Mouse (Mus musculus) heart, adult 8-10 months (tissue): ENCODE results near the gene AI413582. TPM values are rescaled to one million over a fixed set of nuclear protein-coding genes. Genes with fewer than 3 reads are reported as not detected.

Experiments
- DNase-seq: peaks from one replicate; pipeline ENCODE4 v3.0.0; 2022; ENCODE audit warnings: low spot score
- total RNA-seq, 4 experiments: library from RNA; stranded (reverse); gene quantifications; 2 replicates each; pipeline ENCODE4 v1.2.4; 2022

AI413582 gene
- total RNA-seq, 4 experiments from 2014 or later = 6.4 to 10.3 (median 9.9) TPM

DNA sequence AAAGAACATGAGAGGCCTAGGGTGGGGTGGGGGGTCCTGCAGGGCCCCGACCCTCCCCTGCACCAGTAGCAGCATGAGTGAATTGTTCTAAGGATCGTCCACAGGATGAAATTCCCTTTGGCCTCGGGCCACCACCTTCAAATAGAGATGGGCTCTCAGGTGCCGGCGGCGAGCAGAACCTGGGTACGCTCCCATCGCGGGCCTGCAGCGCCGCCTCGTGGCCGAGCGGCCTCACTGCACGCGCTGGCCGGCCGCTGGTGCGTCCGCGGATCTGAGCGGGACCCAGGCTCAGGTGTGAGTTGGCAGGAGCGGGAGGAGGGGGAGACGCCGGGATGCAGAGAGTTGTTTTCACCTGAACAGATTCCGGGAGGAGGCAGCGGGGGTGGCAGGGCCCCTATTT, 45.0 kb downstream of the AI413582 start:
- DNase-seq = no peak

DNA sequence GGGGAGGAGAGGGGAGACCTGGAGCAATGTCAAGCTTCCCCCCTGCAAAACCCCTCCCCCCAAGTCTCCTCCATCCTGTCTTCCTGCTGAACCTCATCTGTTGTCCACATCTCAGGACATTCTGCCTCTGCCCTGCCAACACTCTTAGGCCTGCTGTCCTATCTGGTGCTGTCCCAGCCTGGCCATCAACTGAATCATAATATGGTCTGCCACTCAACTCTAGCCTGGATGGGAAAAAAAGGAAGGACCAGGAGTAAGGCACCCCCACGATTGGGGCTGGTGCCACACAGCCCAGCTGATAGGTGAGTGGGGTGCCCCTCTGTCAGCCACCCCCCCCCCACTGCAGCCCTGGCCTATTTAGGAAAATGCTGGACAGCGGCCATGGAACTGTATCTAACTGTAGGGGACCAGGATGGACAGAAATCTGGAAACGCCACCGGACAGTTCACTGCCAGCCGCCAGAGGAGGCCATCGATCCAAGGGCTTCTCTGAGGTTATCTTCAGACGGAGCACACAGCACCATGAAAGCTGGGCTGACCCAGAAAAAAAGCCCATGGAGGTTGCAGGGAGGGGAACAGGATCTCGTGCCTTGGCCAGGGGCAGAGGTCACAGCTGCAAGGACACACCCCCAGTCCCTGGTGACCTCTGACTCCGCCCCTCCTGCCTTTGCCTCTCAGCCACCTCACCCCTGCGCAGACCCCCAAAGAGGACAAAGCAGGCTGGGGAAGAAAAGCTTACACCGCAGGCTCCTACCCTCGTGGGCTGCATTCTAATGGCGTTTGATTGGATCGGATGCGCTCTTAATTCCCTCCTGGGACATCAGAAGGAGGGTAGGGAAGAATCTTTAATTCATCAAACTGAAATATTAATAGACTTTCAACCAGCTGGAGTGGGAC, 46.6 kb downstream of the AI413582 start:
- no peak for DNase-seq

DNA sequence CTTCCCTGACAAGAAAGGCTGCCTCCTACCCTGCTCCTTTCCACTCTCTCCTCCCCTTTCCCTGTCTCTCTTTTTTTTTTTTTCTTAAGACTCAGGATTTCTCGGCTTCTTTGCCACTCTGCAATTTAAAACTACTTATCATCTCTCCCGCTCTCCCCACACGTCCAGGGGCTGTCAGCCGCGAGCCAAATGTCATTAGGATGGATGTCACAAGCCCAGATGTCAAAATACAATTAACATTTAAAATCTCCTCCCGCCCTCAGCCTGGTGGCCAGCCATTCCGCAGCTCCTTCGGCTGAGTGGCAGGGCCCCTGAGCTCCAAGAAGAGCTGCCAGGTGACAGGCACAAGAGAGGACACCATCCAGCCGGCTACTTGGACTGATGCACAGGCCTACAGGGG, 47.3 kb downstream of the AI413582 start:
- DNase-seq = no peak

DNA sequence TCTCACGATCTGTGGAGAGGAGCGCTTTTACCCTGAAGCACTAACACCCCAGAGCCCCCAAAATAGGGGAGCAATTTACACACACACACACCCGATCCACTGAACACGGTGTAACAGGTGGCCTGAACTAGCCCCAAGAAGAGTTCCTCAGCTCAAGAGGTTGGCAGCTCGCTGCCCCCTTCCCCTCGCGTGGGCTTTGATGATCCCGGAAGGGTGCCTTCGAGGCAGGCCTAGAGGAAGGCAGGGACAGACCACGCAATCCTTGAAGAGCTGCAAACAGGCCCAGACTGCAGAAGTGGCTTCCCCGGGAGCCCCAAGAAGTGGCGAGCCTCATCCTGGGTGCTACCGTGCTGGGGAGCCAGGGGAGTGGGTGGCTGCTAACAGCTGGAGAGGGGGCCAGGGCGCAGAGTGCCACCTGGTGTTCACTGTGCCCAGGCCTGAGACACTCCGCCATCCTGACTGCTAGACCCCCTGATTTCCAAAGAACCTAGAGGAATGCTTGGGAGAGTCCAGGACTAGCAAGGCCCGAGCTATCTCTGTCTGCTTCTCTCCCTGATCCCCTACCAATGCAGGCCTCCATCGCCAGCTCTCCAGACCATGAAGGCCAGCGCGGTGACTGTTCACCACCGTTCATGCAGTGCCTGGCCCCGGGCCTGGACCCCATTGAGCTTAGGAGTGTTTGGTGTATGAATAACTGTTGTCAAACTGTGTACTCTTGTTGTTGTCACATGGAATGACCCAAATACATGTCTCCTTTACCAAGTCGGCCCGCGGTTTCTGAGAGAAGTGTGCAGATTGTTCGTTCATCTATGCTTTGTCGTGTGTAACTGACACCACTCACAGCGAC, 51.4 kb downstream of the AI413582 start:
- no peak for DNase-seq

Other genes starting within 250 kb of the AI413582 start
- under 1 TPM in 3 of 4 experiments, not detected in 1; 0.16 to 0.30 (median 0.23) TPM for gene Grm4, start 44.4 kb downstream of the AI413582 start, total RNA-seq
- gene Hmga1, start 9.3 kb downstream of the AI413582 start, total RNA-seq = 10 to 100 TPM; 42.6 to 51.1 (median 46.9) TPM
- gene Nudt3, start 57.7 kb upstream of the AI413582 start, total RNA-seq = 100 to 1,000 TPM; 349 to 367 (median 360) TPM
- under 1 TPM in 1 of 4 experiments, not detected in 3; 0.98 TPM for gene RPS10-NUDT3, start 69.5 kb upstream of the AI413582 start, total RNA-seq
- 100 to 1,000 TPM; 481 to 609 (median 561) TPM for gene Rps10, start 70.9 kb upstream of the AI413582 start, total RNA-seq
- under 1 TPM; 0.09 to 0.85 (median 0.39) TPM for gene Pacsin1, start 89.8 kb upstream of the AI413582 start, total RNA-seq
- gene Spdef, start 163.2 kb upstream of the AI413582 start, total RNA-seq = not detected